Mouse (Mus musculus) lung, adult 2 months (tissue): ENCODE data around the gene Dstyk.

Experiments
- CTCF ChIP-seq: fragments of 200-500 bp; IDR thresholded peaks from 2 replicates; pipeline ENCODE4 v1.5.1; 2011; ENCODE audit warnings: mild to moderate bottlenecking, low read length, control low read depth; ENCODE audit not compliant: insufficient read depth
- POLR2A ChIP-seq: fragments of 200-500 bp; IDR thresholded peaks from 2 replicates; pipeline ENCODE4 v1.6.1; 2011; ENCODE audit warnings: low read depth, mild to moderate bottlenecking, control low read depth, low read length, borderline replicate concordance; ENCODE audit errors: extremely low read depth

DNA sequence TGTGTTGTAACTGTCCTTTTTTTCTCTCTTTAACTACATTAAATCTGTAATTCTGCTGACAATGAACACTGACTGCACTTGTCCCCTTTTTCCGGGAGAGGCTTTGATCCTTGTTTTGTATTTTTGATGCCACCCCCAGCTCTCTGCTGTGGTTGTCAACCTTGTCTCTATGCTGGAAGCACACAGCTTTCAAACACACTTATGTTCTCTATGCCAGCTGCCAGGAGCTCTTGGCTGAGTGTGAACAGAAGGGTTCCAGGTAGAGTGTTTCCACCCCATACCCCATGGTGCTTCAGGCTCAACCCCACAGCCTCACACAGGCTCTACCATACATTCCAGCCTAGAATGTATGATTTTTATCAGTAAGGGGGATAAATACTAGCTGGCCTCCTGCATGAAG is 57.1 kb downstream of the Dstyk start:
- TF ChIP-seq CTCF (no peak), POLR2A (no peak)
